Mouse (Mus musculus): Measurements from ENCODE around the gene Lst1.

Lst1 gene

GRCm38 (mm10) chr17:35209785-35210535, 21.7 kb upstream of the Lst1 start:
- no peak for DNase-seq (ENCODE audit: low spot score)

GRCm38 (mm10) chr17:35205380-35205769, 17.1 kb upstream of the Lst1 start:
- no peak for DNase-seq (ENCODE audit: low spot score)

GRCm38 (mm10) chr17:35204494-35205379, 16.5 kb upstream of the Lst1 start, which contains the start of gene Lta:
Gene Lta (minus strand): TSS chr17:35205351.
- no peak for DNase-seq (ENCODE audit: low spot score)

- no peak for DNase-seq (ENCODE audit: low spot score)
Observed at GRCm38 (mm10) chr17:35202442-35202841, 14.2 kb upstream of the Lst1 start.

- no peak for DNase-seq (ENCODE audit: low spot score)
Observed at GRCm38 (mm10) chr17:35201787-35202186, 13.5 kb upstream of the Lst1 start, which contains the start of gene Tnf. Gene Tnf (minus strand): TSS chr17:35202007.

GRCm38 (mm10) chr17:35201128-35201527, 12.9 kb upstream of the Lst1 start:
- no peak for DNase-seq (ENCODE audit: low spot score)

- no peak for DNase-seq (ENCODE audit: low spot score)
Observed at GRCm38 (mm10) chr17:35200398-35200797, 12.2 kb upstream of the Lst1 start.

GRCm38 (mm10) chr17:35198946-35199345, 10.7 kb upstream of the Lst1 start:
- no peak for DNase-seq (ENCODE audit: low spot score)

- DNase-seq (ENCODE audit: low spot score): no peak
Observed at GRCm38 (mm10) chr17:35198029-35198428, 9.8 kb upstream of the Lst1 start.

GRCm38 (mm10) chr17:35197126-35197525, 8.9 kb upstream of the Lst1 start:
- DNase-seq (ENCODE audit: low spot score): no peak

GRCm38 (mm10) chr17:35196321-35196641, 8.0 kb upstream of the Lst1 start:
- DNase-seq (ENCODE audit: low spot score): no peak

GRCm38 (mm10) chr17:35195631-35196320, 7.5 kb upstream of the Lst1 start:
- DNase-seq (ENCODE audit: low spot score): no peak

GRCm38 (mm10) chr17:35194844-35195630, 6.8 kb upstream of the Lst1 start:
- no peak for DNase-seq (ENCODE audit: low spot score)

- DNase-seq (ENCODE audit: low spot score): no peak
Observed at GRCm38 (mm10) chr17:35193881-35194843, 5.9 kb upstream of the Lst1 start, which contains the start of gene Ltb. Gene Ltb (plus strand): TSS chr17:35194439.

GRCm38 (mm10) chr17:35192924-35193323, 4.7 kb upstream of the Lst1 start:
- no peak for DNase-seq (ENCODE audit: low spot score)

- DNase-seq (ENCODE audit: low spot score): no peak
Observed at GRCm38 (mm10) chr17:35191723-35192122, 3.5 kb upstream of the Lst1 start.

GRCm38 (mm10) chr17:35190096-35190495, 1.9 kb upstream of the Lst1 start:
- no peak for DNase-seq (ENCODE audit: low spot score)

GRCm38 (mm10) chr17:35189186-35189585, 947 bp upstream of the Lst1 start:
- DNase-seq (ENCODE audit: low spot score): no peak

GRCm38 (mm10) chr17:35187345-35187744, 894 bp downstream of the Lst1 start:
- no peak for DNase-seq (ENCODE audit: low spot score)

- DNase-seq (ENCODE audit: low spot score): no peak
Observed at GRCm38 (mm10) chr17:35186681-35187080, 1.6 kb downstream of the Lst1 start.
